Mouse (Mus musculus): ENCODE results near the gene Acadsb. TPM values are rescaled to one million over a fixed set of nuclear protein-coding genes. Genes with fewer than 3 reads are reported as not detected.
"Not testable (repeated sequence)": the region's sequence is repeated elsewhere in the genome, so short reads cannot be mapped to it uniquely, and the experiment has no call there.

Acadsb gene
- polyA plus RNA-seq, 1 experiment from 2014 or later = 64.1 TPM

GRCm38 (mm10) chr7:131411941-131412270 lies 1.5 kb downstream of the Acadsb start:
- no peak overlapping the region for H3K4me3 ChIP-seq
- H3K27me3 ChIP-seq (ENCODE audit: low read depth, poor library complexity, severe bottlenecking) = no peaks in the 10 kb centered on the region
- H3K36me3 ChIP-seq = no peaks in the 10 kb centered on the region
- H3K27ac ChIP-seq (replicated peaks) = no peak overlapping the region
- peaks cover 22% of the 10 kb centered on the region for H3K4me1 ChIP-seq
- DNase-seq (ENCODE audit: low spot score) = no peak
- 75% methylated on average over 2 of the region's 2 CpGs for WGBS
- H3K9me3 ChIP-seq (replicated peaks) = no peaks in the 10 kb centered on the region

- H3K36me3 ChIP-seq; DNase-seq (ENCODE audit: low spot score); H3K27ac ChIP-seq (replicated peaks); H3K4me1 ChIP-seq; H3K9me3 ChIP-seq (replicated peaks); H3K27me3 ChIP-seq (ENCODE audit: low read depth, poor library complexity, severe bottlenecking); H3K4me3 ChIP-seq: not testable (repeated sequence)
Observed at GRCm38 (mm10) chr7:131416742-131417141, 6.3 kb downstream of the Acadsb start.

- H3K4me3 ChIP-seq = no peak overlapping the region
- DNase-seq (ENCODE audit: low spot score) = no peak
Observed at GRCm38 (mm10) chr7:131417605-131418004, 7.2 kb downstream of the Acadsb start.

GRCm38 (mm10) chr7:131424912-131425311 lies 14.5 kb downstream of the Acadsb start:
- H3K9me3 ChIP-seq (replicated peaks) = no peaks in the 10 kb centered on the region
- WGBS = 82% methylated on average over 2 of the region's 2 CpGs
- no peak overlapping the region for H3K27ac ChIP-seq (replicated peaks)
- H3K4me3 ChIP-seq = no peak overlapping the region
- peaks cover 14% of the 10 kb centered on the region; the same call in 1 of the 2 replicates for H3K36me3 ChIP-seq
- DNase-seq (ENCODE audit: low spot score) = no peak
- H3K27me3 ChIP-seq (ENCODE audit: low read depth, poor library complexity, severe bottlenecking) = no peaks in the 10 kb centered on the region
- no peaks in the 10 kb centered on the region for H3K4me1 ChIP-seq

More at GRCm38 (mm10) chr7:131417605-131418004, 7.2 kb downstream of the Acadsb start:
- no peaks in the 10 kb centered on the region for H3K27me3 ChIP-seq (ENCODE audit: low read depth, poor library complexity, severe bottlenecking)
- no peak overlapping the region for H3K27ac ChIP-seq (replicated peaks)
- no peaks in the 10 kb centered on the region for H3K9me3 ChIP-seq (replicated peaks)
- H3K36me3 ChIP-seq = no peaks in the 10 kb centered on the region
- no peaks in the 10 kb centered on the region for H3K4me1 ChIP-seq

- no peaks in the 10 kb centered on the region for H3K27me3 ChIP-seq (ENCODE audit: low read depth, poor library complexity, severe bottlenecking)
- H3K4me1 ChIP-seq = no peaks in the 10 kb centered on the region
- H3K4me3 ChIP-seq = no peak overlapping the region
- DNase-seq (ENCODE audit: low spot score) = no peak
- H3K27ac ChIP-seq (replicated peaks) = no peak overlapping the region
- H3K36me3 ChIP-seq = peaks cover 29% of the 10 kb centered on the region
- no peaks in the 10 kb centered on the region for H3K9me3 ChIP-seq (replicated peaks)
- 92% methylated on average over 5 of the region's 5 CpGs for WGBS
Observed at GRCm38 (mm10) chr7:131427331-131427730, 16.9 kb downstream of the Acadsb start.

GRCm38 (mm10) chr7:131432244-131432643 lies 21.8 kb downstream of the Acadsb start:
- WGBS = 31% methylated on average over 1 of the region's 1 CpGs

GRCm38 (mm10) chr7:131434276-131434675 lies 23.9 kb downstream of the Acadsb start:
- Histone ChIP-seq H3K27me3 (ENCODE audit: low read depth, poor library complexity, severe bottlenecking) (no peaks in the 10 kb centered on the region), H3K4me1 (no peaks in the 10 kb centered on the region), H3K27ac (replicated peaks) (no peak overlapping the region), H3K4me3 (no peak overlapping the region), H3K9me3 (replicated peaks) (no peaks in the 10 kb centered on the region), H3K36me3 (peaks cover 17% of the 10 kb centered on the region)
- WGBS = 81% methylated on average over 1 of the region's 1 CpGs
- DNase-seq (ENCODE audit: low spot score) = no peak

More at GRCm38 (mm10) chr7:131432244-131432643, 21.8 kb downstream of the Acadsb start:
- H3K9me3 ChIP-seq (replicated peaks) = no peaks in the 10 kb centered on the region
- DNase-seq (ENCODE audit: low spot score) = peak; percentile 41
- no peaks in the 10 kb centered on the region for H3K4me1 ChIP-seq
- no peak overlapping the region for H3K27ac ChIP-seq (replicated peaks)
- H3K27me3 ChIP-seq (ENCODE audit: low read depth, poor library complexity, severe bottlenecking) = no peaks in the 10 kb centered on the region
- H3K4me3 ChIP-seq = no peak overlapping the region
- H3K36me3 ChIP-seq = peaks cover 20% of the 10 kb centered on the region

GRCm38 (mm10) chr7:131437051-131437450 lies 26.6 kb downstream of the Acadsb start:
- peaks cover 5% of the 10 kb centered on the region; the same call in 1 of the 2 replicates for H3K36me3 ChIP-seq
- no peak for DNase-seq (ENCODE audit: low spot score)
- no peak overlapping the region for H3K27ac ChIP-seq (replicated peaks)
- H3K9me3 ChIP-seq (replicated peaks) = no peaks in the 10 kb centered on the region
- no peaks in the 10 kb centered on the region for H3K27me3 ChIP-seq (ENCODE audit: low read depth, poor library complexity, severe bottlenecking)
- 78% methylated on average over 3 of the region's 3 CpGs for WGBS
- no peak overlapping the region for H3K4me3 ChIP-seq
- no peaks in the 10 kb centered on the region for H3K4me1 ChIP-seq

- H3K9me3 ChIP-seq (replicated peaks) = no peaks in the 10 kb centered on the region; the same call in 1 of the 2 replicates
- H3K27me3 ChIP-seq (ENCODE audit: low read depth, poor library complexity, severe bottlenecking) = no peaks in the 10 kb centered on the region
- no peaks in the 10 kb centered on the region for H3K4me1 ChIP-seq
- no peak overlapping the region for H3K27ac ChIP-seq (replicated peaks)
- no peak for DNase-seq (ENCODE audit: low spot score)
- 92% methylated on average over 5 of the region's 5 CpGs for WGBS
- no peak overlapping the region for H3K4me3 ChIP-seq
- H3K36me3 ChIP-seq = no peaks in the 10 kb centered on the region
Observed at GRCm38 (mm10) chr7:131456714-131457113, 46.3 kb downstream of the Acadsb start.

- H3K9me3 ChIP-seq (replicated peaks) = no peaks in the 10 kb centered on the region; the same call in 1 of the 2 replicates
- H3K36me3 ChIP-seq = no peaks in the 10 kb centered on the region
- no peak for DNase-seq (ENCODE audit: low spot score)
- H3K4me1 ChIP-seq = peaks cover 39% of the 10 kb centered on the region
- 0 out of 2 replicates have a peak overlapping the region, but pooled peaks have one; percentile 14 for H3K4me3 ChIP-seq
- 20% methylated on average over 3 of the region's 3 CpGs for WGBS
- H3K27me3 ChIP-seq (ENCODE audit: low read depth, poor library complexity, severe bottlenecking) = peaks cover 46% of the 10 kb centered on the region
- peak overlapping the region; percentile 85 for H3K27ac ChIP-seq (replicated peaks)
Observed at GRCm38 (mm10) chr7:131465117-131465601, 54.8 kb downstream of the Acadsb start.

GRCm38 (mm10) chr7:131465735-131466134 lies 55.3 kb downstream of the Acadsb start:
- H3K27ac ChIP-seq (replicated peaks) = peak overlapping the region; percentile 85
- H3K36me3 ChIP-seq = no peaks in the 10 kb centered on the region
- no peaks in the 10 kb centered on the region; the same call in 1 of the 2 replicates for H3K9me3 ChIP-seq (replicated peaks)
- no peak overlapping the region for H3K4me3 ChIP-seq
- 26% methylated on average over 3 of the region's 3 CpGs for WGBS
- peak; percentile 66 for DNase-seq (ENCODE audit: low spot score)
- H3K27me3 ChIP-seq (ENCODE audit: low read depth, poor library complexity, severe bottlenecking) = peaks cover 46% of the 10 kb centered on the region
- H3K4me1 ChIP-seq = peaks cover 39% of the 10 kb centered on the region

GRCm38 (mm10) chr7:131467312-131467711 lies 56.9 kb downstream of the Acadsb start:
- Histone ChIP-seq H3K27ac (replicated peaks) (no peak overlapping the region), H3K36me3 (no peaks in the 10 kb centered on the region), H3K27me3 (ENCODE audit: low read depth, poor library complexity, severe bottlenecking) (peaks cover 44% of the 10 kb centered on the region), H3K9me3 (replicated peaks) (no peaks in the 10 kb centered on the region; the same call in 1 of the 2 replicates), H3K4me3 (no peak overlapping the region), H3K4me1 (peaks cover 39% of the 10 kb centered on the region)
- DNase-seq (ENCODE audit: low spot score) = no peak
- WGBS = 86% methylated on average over 3 of the region's 3 CpGs

- 68% methylated on average over 3 of the region's 3 CpGs for WGBS
- H3K27ac ChIP-seq (replicated peaks) = no peak overlapping the region
- H3K9me3 ChIP-seq (replicated peaks) = no peaks in the 10 kb centered on the region; the same call in 1 of the 2 replicates
- no peaks in the 10 kb centered on the region for H3K36me3 ChIP-seq
- H3K4me1 ChIP-seq = peaks cover 32% of the 10 kb centered on the region
- peaks cover 26% of the 10 kb centered on the region for H3K27me3 ChIP-seq (ENCODE audit: low read depth, poor library complexity, severe bottlenecking)
- H3K4me3 ChIP-seq = no peak overlapping the region
- DNase-seq (ENCODE audit: low spot score) = no peak
Observed at GRCm38 (mm10) chr7:131469506-131469905, 59.1 kb downstream of the Acadsb start.

- H3K9me3 ChIP-seq (replicated peaks) = no peaks in the 10 kb centered on the region; the same call in 1 of the 2 replicates
- 91% methylated on average over 5 of the region's 5 CpGs for WGBS
- H3K27me3 ChIP-seq (ENCODE audit: low read depth, poor library complexity, severe bottlenecking) = peaks cover 32% of the 10 kb centered on the region
Observed at GRCm38 (mm10) chr7:131471551-131471950, 61.1 kb downstream of the Acadsb start.

More at GRCm38 (mm10) chr7:131471551-131471950, 61.1 kb downstream of the Acadsb start:
- Histone ChIP-seq H3K4me3 (no peak overlapping the region), H3K4me1 (peaks cover 16% of the 10 kb centered on the region), H3K27ac (replicated peaks) (no peak overlapping the region), H3K36me3 (no peaks in the 10 kb centered on the region)
- DNase-seq (ENCODE audit: low spot score) = no peak

Data from midbrain, embryonic 10.5 days (tissue).